Mouse (Mus musculus) bone marrow, adult 2 months (tissue): ENCODE measurements around the gene Mxd3.

ENCODE experiments used
- CTCF ChIP-seq: fragments of 200-500 bp; IDR thresholded peaks from 2 replicates; pipeline ENCODE4 v1.5.1; 2011; ENCODE audit warnings: low read length, control low read depth; ENCODE audit not compliant: control insufficient read depth, insufficient read depth
- POLR2A ChIP-seq: fragments of 200-500 bp; IDR thresholded peaks from 2 replicates; pipeline ENCODE4 v1.6.1; 2011; ENCODE audit warnings: low read depth, mild to moderate bottlenecking, control low read depth, low read length, borderline replicate concordance; ENCODE audit not compliant: control insufficient read depth

GRCm38 (mm10) chr13:55371007-55371681 lies 41.5 kb upstream of the Mxd3 start:
- TF ChIP-seq CTCF (no peak), POLR2A (no peak)
